Mouse (Mus musculus) embryonic facial prominence, embryonic 14.5 days (tissue): ENCODE measurements around the gene Gm9837. TPM values are rescaled to one million over a fixed set of nuclear protein-coding genes. Genes with fewer than 3 reads are reported as not detected.
"Not testable (repeated sequence)": the region's sequence is repeated elsewhere in the genome, so short reads cannot be mapped to it uniquely, and the experiment has no call there.

ENCODE experiments used
- ATAC-seq: fragments of 200-750 bp; cut with Nextera tagmentation; 2 replicates; pipeline ENCODE4 v1.8.0; 2017; ENCODE audit warnings: low read depth, moderate number of reproducible peaks, moderate TSS enrichment
- DNase-seq: peaks from one replicate; pipeline ENCODE4 v3.0.0-alpha.2; 2015; ENCODE audit warnings: low spot score
- H3K27ac ChIP-seq: fragments of 300-500 bp; sonication (generic); replicated peaks from 2 replicates; pipeline ENCODE4 v1.5.1; 2014; ENCODE audit warnings: low read depth, mild to moderate bottlenecking, low read length, moderate library complexity
- H3K27me3 ChIP-seq: fragments of 300-500 bp; sonication (generic); replicated peaks from 2 replicates; pipeline ENCODE4 v1.6.1; 2014; ENCODE audit warnings: low read length; ENCODE audit not compliant: control insufficient read depth, insufficient read depth
- H3K36me3 ChIP-seq: fragments of 300-500 bp; sonication (generic); 2 replicates; pipeline ENCODE4 v1.6.1; 2014; ENCODE audit warnings: low read length, mixed read lengths; ENCODE audit not compliant: control insufficient read depth, insufficient read depth
- H3K4me1 ChIP-seq: fragments of 300-500 bp; sonication (generic); 2 replicates; pipeline ENCODE4 v1.6.1; 2014; ENCODE audit warnings: antibody characterized with exemption, low read length; ENCODE audit not compliant: control insufficient read depth, insufficient read depth
- H3K4me2 ChIP-seq: fragments of 300-500 bp; sonication (generic); 2 replicates; pipeline ENCODE4 v1.6.1; 2014; ENCODE audit warnings: low read depth, mild to moderate bottlenecking, low read length, moderate library complexity, mixed read lengths
- H3K4me3 ChIP-seq: fragments of 300-500 bp; sonication (generic); 2 replicates; pipeline ENCODE4 v1.5.1; 2014; ENCODE audit warnings: low read depth, mild to moderate bottlenecking, low read length
- H3K9ac ChIP-seq: fragments of 300-500 bp; sonication (generic); 2 replicates; pipeline ENCODE4 v1.6.1; 2014; ENCODE audit warnings: low read depth, mild to moderate bottlenecking, low read length, moderate library complexity, mixed read lengths
- H3K9me3 ChIP-seq: fragments of 300-500 bp; sonication (generic); 2 replicates; pipeline ENCODE4 v1.6.1; 2016; ENCODE audit warnings: low read length; ENCODE audit not compliant: control insufficient read depth
- WGBS: fragments of 180-500 bp; shearing (Covaris S2); extraction: QIAGEN DNeasy Blood & Tissue Kit; methylation state at CpG from one replicate; pipeline ENCODE4 v1.1.7; 2014; 5-methylcytosine and 5-hydroxymethylcytosine counted together
- polyA plus RNA-seq: library from polyadenylated mRNA; unstranded; fragments of >200 nt; fragmentation: Nextera tagmentation; extraction: Ambion mirVana; gene quantifications from 2 replicates; pipeline ENCODE4 v1.2.1, GENCODE M21; 2014

The Gm9837 gene
- polyA plus RNA-seq, 1 experiment from 2014 or later, result not detected

DNA sequence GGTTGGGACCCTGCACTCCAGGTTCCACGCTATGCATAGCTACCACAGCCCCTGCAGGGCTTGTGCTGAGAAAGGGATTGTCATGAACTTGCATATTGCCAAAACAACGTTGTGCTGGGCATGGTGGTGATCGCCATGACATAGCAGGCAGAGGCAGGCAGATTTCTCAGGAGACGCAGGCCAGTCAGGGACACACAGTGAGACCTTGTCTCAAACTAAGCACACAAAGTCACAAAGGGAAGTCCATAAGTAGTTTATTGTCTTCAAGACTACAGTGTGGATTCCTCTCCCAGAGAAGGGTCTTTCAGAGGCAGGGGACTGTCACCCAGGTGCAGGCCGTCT is 41.6 kb downstream of the Gm9837 start:
- peaks cover 16% of the 10 kb centered on the region; the same call in 1 of the 2 replicates for H3K36me3 ChIP-seq
- no peak overlapping the region for H3K4me2 ChIP-seq
- H3K4me3 ChIP-seq, result no peak overlapping the region
- H3K27ac ChIP-seq, result no peak overlapping the region
- no peak overlapping the region for H3K9ac ChIP-seq
- H3K9me3 ChIP-seq, result no peaks in the 10 kb centered on the region
- H3K27me3 ChIP-seq, result no peaks in the 10 kb centered on the region
- H3K4me1 ChIP-seq, result peaks cover 7% of the 10 kb centered on the region
- ATAC-seq (no peak), DNase-seq (no peak)
- 96% methylated on average over 5 of the region's 5 CpGs for WGBS

DNA sequence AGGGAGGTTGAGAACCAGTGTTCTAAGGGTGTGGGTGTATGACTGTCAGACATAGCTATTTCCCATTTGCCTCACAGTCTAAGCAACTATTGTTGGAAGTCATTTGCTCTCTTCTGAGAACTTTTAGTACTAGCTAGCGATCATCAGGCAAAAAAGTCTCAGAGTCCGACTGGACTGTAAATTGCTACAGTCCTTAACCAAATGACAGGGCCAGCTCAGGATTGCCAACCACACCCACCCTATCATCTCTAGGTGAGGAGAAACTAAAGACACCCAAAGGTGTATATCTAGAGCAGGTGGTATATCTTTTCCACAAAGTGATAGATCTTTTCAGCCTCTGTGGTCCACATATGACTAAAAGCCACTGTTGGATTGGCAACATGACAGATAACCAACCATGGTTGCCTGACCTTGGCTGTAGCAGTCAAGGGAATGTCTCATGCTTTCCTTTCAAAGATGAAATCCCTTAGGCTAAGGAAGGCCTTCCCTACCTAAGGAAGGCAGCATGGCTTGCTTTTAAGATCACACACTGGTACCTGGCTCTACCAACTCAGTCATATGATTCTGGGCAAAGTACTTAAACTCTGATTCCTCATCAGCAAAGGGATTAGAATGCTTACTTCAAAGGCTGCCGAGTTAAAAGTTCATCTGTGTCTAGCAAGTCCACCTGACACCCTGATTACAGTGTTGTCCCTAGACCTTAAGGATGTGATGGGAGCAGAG is 42.1 kb downstream of the Gm9837 start:
- H3K36me3 ChIP-seq, result peaks cover 16% of the 10 kb centered on the region; the same call in 1 of the 2 replicates
- WGBS, result 94% methylated on average over 3 of the region's 3 CpGs
- no peak overlapping the region for H3K9ac ChIP-seq
- ATAC-seq (no peak), DNase-seq (no peak)
- no peak overlapping the region for H3K4me3 ChIP-seq
- H3K27me3 ChIP-seq, result no peaks in the 10 kb centered on the region
- H3K4me1 ChIP-seq, result peaks cover 7% of the 10 kb centered on the region
- no peak overlapping the region for H3K27ac ChIP-seq
- no peaks in the 10 kb centered on the region for H3K9me3 ChIP-seq
- no peak overlapping the region for H3K4me2 ChIP-seq

DNA sequence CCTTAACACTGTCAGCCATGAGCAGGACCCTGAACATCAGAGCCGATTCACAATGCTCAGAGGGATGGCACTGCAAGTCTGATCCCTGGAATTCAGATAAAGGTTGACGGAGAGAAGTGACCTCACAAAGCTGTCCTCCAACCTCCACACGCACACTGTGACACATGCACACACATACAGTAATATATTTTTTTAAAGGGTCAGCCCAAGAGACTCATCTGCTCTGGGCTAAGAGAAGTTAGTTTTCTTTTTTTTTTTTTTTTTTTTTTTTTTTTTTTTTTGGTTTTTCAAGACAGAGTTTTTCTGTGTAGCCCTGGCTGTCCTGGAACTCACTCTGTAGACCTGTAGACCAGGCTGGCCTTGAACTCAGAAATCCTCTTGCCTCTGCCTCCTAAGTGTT is 43.4 kb downstream of the Gm9837 start:
- H3K36me3 ChIP-seq, result peaks cover 16% of the 10 kb centered on the region; the same call in 1 of the 2 replicates
- H3K9ac ChIP-seq, H3K9me3 ChIP-seq, H3K27ac ChIP-seq, H3K4me1 ChIP-seq, H3K27me3 ChIP-seq, DNase-seq, ATAC-seq, H3K4me3 ChIP-seq, H3K4me2 ChIP-seq: not testable (repeated sequence)
- 80% methylated on average over 3 of the region's 3 CpGs for WGBS

DNA sequence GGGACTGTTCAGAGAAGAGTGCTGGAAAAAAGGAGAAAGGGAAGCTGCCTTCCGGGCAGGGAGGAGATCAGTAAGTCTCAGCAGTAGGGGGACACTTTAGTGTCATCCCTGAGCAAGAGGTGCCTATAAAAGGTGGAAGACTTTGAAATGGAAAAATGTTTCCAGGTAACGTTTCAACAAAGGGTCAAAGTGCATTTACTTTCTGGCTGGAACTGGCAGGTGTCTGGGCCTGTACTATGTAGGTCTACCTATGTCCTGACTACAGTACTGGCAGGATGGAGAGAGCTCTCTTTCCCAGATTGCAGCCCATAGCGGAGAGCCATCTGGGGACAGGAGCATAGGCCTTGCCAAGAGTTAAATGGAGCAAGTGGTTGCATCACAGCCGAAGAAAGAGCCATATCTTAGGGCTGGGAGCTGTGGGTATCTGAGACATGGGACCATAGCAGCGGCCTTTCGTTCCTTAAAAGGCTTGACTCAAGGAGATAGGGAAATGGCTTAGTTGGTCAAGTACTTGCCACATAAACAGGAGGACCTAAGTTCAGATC is 44.5 kb downstream of the Gm9837 start:
- ATAC-seq, result no peak
- DNase-seq, result no peak
- Histone ChIP-seq H3K9me3 (no peaks in the 10 kb centered on the region), H3K9ac (no peak overlapping the region), H3K36me3 (peaks cover 23% of the 10 kb centered on the region; the same call in 1 of the 2 replicates), H3K4me2 (no peak overlapping the region), H3K27me3 (no peaks in the 10 kb centered on the region), H3K4me1 (peaks cover 7% of the 10 kb centered on the region), H3K4me3 (no peak overlapping the region), H3K27ac (no peak overlapping the region)
- WGBS, result 87% methylated on average over 6 of the region's 6 CpGs

DNA sequence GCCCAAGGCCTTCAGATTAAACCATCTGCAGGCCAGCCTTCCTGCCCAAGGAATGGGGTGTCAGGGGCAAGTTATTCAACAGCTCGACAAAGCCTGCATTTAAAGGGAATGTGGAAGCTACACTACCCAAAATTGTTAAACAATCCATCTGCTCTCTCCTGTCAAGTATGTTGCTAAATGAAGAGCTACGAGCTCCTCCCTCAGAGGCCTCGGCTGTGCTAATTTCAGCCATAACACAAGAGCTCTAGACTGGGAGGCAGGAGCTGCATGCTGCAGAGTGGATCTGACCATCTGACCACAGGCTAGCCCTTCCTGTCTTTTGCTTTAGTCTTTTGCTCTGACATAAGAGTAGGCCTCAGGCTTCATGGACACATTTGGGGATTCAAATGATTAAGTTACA is 45.0 kb downstream of the Gm9837 start:
- 74% methylated on average over 3 of the region's 3 CpGs for whole genome bisulfite sequencing
- Histone ChIP-seq H3K9me3 (no peaks in the 10 kb centered on the region), H3K27ac (no peak overlapping the region), H3K4me3 (no peak overlapping the region), H3K27me3 (no peaks in the 10 kb centered on the region), H3K9ac (no peak overlapping the region), H3K36me3 (peaks cover 24% of the 10 kb centered on the region), H3K4me1 (peaks cover 7% of the 10 kb centered on the region), H3K4me2 (no peak overlapping the region)
- DNase-seq (no peak), ATAC-seq (no peak)

DNA sequence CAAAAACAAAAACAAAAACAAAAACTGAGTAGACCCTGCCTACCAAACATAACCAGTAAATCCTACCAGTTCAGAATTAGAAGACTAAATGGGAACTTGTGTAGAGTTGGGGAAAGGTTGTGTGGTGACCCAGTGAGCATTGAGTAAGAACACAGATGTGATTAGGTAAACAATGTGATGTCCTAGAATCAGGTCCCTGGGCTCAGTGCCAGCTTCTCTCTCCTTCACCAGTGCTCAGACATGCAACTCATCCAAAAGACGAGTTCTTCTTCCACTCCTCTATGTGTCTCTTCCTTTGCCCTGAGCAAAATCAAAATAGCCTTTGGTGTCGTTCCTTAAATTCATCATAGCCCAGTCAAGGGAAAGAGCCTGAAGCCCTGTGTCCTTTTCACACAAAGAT is 45.5 kb downstream of the Gm9837 start:
- DNase-seq (no peak), ATAC-seq (no peak)
- H3K4me1 ChIP-seq, result peaks cover 5% of the 10 kb centered on the region
- no peaks in the 10 kb centered on the region for H3K27me3 ChIP-seq
- H3K4me2 ChIP-seq, result no peak overlapping the region
- H3K27ac ChIP-seq, result no peak overlapping the region
- 67% methylated on average over 2 of the region's 2 CpGs for WGBS
- H3K9me3 ChIP-seq, result no peaks in the 10 kb centered on the region
- H3K9ac ChIP-seq, result no peak overlapping the region
- H3K4me3 ChIP-seq, result no peak overlapping the region
- H3K36me3 ChIP-seq, result peaks cover 29% of the 10 kb centered on the region

DNA sequence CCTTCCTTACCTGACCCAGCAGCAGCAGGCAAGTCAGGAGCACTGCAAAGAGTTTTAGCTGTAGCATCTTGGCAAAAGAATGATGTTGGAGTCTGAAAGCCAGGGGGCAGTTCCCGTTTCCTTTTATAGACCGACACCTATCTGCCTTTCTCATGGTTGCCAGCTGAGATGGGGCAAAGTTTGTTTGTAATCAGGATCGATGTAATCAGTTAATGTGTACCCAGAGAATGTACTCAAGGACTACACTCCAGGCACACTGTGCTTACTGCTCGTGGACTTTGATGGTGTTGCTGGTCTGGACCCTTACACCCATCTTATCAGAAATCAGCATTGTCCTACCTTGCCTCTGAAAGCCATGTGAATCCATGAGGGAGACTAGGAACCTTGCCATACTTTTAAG is 47.2 kb downstream of the Gm9837 start, which contains the start of gene Leap2:
Leap2 (minus strand) TSS at position 135 of the 400 bp plus-strand sequence.
- DNase-seq (no peak), ATAC-seq (no peak)
- Histone ChIP-seq H3K9me3 (no peaks in the 10 kb centered on the region), H3K9ac (no peak within 1 kb of the TSS), H3K36me3 (peaks cover 32% of the 10 kb centered on the region), H3K4me3 (no peak within 1 kb of the TSS), H3K27ac (no peak within 1 kb of the TSS), H3K27me3 (no peaks in the 10 kb centered on the region), H3K4me1 (no peaks in the 10 kb centered on the region), H3K4me2 (no peak within 1 kb of the TSS)
- WGBS, result 92% methylated on average over 4 of the region's 4 CpGs
